Mouse (Mus musculus) heart, embryonic 11.5 days (tissue): ENCODE results near the gene Cldn11. TPM values are rescaled to one million over a fixed set of nuclear protein-coding genes. Genes with fewer than 3 reads are reported as not detected.
A peak's percentile ranks its signal among the peaks of the same experiment; 100 is the strongest.

Experiments
- ATAC-seq: fragments of 200-750 bp; cut with Nextera tagmentation; replicated peaks from 2 replicates; pipeline ENCODE4 v1.8.0; 2017; ENCODE audit warnings: moderate library complexity; ENCODE audit not compliant: insufficient number of reproducible peaks, low FRiP score, low TSS enrichment
- H3K27ac ChIP-seq: fragments of 300-500 bp; sonication (generic); 2 replicates; pipeline ENCODE4 v1.5.1; 2014; ENCODE audit warnings: mild to moderate bottlenecking, low read depth, low read length
- H3K27me3 ChIP-seq: fragments of 300-500 bp; sonication (generic); 2 replicates; pipeline ENCODE4 v1.6.1; 2014; ENCODE audit warnings: mild to moderate bottlenecking, low read length, mixed read lengths; ENCODE audit not compliant: control insufficient read depth, insufficient read depth
- H3K36me3 ChIP-seq: fragments of 300-500 bp; sonication (generic); 2 replicates; pipeline ENCODE4 v1.6.1; 2014; ENCODE audit warnings: mild to moderate bottlenecking, low read length, moderate library complexity, mixed read lengths; ENCODE audit not compliant: control insufficient read depth, insufficient read depth
- H3K4me1 ChIP-seq: fragments of 300-500 bp; sonication (generic); 2 replicates; pipeline ENCODE4 v1.6.1; 2014; ENCODE audit warnings: low read length; ENCODE audit not compliant: control insufficient read depth, insufficient read depth
- H3K4me2 ChIP-seq: fragments of 300-500 bp; sonication (generic); 2 replicates; pipeline ENCODE4 v1.6.1; 2014; ENCODE audit warnings: mild to moderate bottlenecking, moderate library complexity
- H3K4me3 ChIP-seq: fragments of 300-500 bp; sonication (generic); 2 replicates; pipeline ENCODE4 v1.5.1; 2014; ENCODE audit warnings: low read depth, low read length
- H3K9ac ChIP-seq: fragments of 300-500 bp; sonication (generic); 2 replicates; pipeline ENCODE4 v1.6.1; 2014; ENCODE audit warnings: mild to moderate bottlenecking, low read depth, low read length, moderate library complexity
- H3K9me3 ChIP-seq: fragments of 300-500 bp; sonication (generic); replicated peaks from 2 replicates; pipeline ENCODE4 v1.6.1; 2016; ENCODE audit warnings: low read length; ENCODE audit not compliant: control insufficient read depth
- WGBS: fragments of 180-500 bp; shearing (Covaris S2); extraction: QIAGEN DNeasy Blood & Tissue Kit; methylation state at CpG from one replicate; pipeline ENCODE4 v1.1.7; 2014; ENCODE audit not compliant: insufficient replicate concordance; 5-methylcytosine and 5-hydroxymethylcytosine counted together
- polyA plus RNA-seq: library from polyadenylated mRNA; unstranded; fragments of >200 nt; fragmentation: Nextera tagmentation; extraction: Ambion mirVana; gene quantifications from 2 replicates; pipeline ENCODE4 v1.2.1, GENCODE M21; 2014

The Cldn11 gene
- polyA plus RNA-seq, 1 experiment from 2014 or later = 5.2 TPM

DNA sequence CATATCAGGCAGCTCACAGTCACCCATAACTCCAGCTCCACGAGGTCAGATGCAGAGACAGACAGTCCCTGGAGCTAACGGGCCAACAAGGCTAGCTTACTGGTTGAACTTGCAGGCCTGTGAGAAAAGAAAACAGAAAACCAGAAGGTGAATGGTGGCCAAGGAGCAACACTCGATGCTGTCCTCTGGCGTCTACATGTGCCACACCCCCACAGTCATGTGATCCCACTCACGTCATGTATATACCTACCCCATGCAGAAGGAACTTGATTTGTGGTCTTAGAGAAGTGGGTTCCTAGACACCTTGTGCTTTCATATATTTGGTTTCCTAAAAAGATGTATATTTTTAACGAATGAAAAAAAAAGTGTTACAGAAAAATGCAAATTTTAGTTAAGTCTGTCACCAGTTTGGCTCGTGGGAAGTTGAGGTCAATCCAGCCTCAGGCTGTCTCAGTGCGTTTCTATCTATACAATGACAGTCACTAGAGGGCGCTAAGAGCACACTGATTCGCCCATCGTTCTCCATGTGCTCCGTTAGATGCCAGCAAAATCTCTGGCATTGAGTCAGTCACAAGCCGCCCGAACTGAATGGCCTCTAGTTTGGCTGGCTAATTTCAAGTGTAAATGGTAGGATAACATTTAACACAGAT is 4.0 kb upstream of the Cldn11 start:
- Histone ChIP-seq H3K9ac (no peak overlapping the region), H3K27ac (no peak overlapping the region), H3K4me2 (peak overlapping the region; percentile 10; the same call in 1 of the 2 replicates), H3K27me3 (peaks cover 37% of the 10 kb centered on the region), H3K4me1 (0 out of 2 replicates have a peak, but pooled peaks cover 4% of the 10 kb centered on the region), H3K9me3 (no peaks in the 10 kb centered on the region), H3K36me3 (no peaks in the 10 kb centered on the region), H3K4me3 (no peak overlapping the region)
- WGBS = 12% methylated on average over 14 of the region's 14 CpGs
- peak; percentile 67; the same call in 1 of the 2 replicates for ATAC-seq

DNA sequence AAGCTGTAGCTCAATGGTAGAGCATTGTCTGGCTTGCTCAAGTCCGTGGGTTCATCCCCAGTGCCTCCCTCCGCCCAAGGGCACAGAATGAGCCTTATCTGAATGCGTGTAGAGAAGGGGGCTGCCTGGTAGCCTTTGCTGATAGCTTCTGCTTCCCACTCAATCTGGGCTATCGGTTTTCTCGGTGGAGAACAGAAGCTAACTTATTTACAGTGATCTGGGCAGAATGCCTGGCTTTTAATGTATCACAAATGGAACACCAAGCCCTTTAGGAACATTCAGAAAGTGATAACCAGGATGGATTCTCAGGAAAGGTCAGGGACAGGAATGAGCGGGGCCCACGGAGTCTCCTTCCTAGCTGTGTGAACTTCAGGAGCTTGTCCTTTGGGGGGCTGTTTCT is 1.1 kb upstream of the Cldn11 start:
- no peak overlapping the region for H3K4me2 ChIP-seq
- 58% methylated on average over 7 of the region's 7 CpGs for WGBS
- no peak for ATAC-seq
- H3K27me3 ChIP-seq = peaks cover 44% of the 10 kb centered on the region
- H3K9ac ChIP-seq = no peak overlapping the region
- H3K9me3 ChIP-seq = no peaks in the 10 kb centered on the region
- H3K4me1 ChIP-seq = 0 out of 2 replicates have a peak, but pooled peaks cover 4% of the 10 kb centered on the region
- H3K36me3 ChIP-seq = no peaks in the 10 kb centered on the region
- H3K4me3 ChIP-seq = no peak overlapping the region
- H3K27ac ChIP-seq = no peak overlapping the region

DNA sequence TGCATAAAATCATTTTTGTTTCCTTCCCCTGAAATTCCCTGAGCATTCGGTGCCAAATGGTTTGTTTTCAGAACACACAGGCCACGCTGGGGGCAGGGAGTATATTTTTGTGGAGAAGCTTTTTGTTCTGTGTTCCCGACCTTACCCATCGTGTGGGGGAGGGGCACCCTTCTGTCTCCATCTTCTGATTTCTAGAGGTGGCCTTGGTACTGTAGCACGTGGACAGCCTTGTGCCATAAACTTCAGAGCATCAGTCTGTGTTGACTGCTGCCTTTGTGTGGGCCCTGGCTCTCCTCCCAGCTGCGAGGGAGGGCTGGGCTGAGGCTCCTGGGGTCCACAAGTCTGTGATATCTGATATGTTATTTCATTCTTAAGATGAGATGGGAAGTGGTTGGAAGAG is 2.4 kb downstream of the Cldn11 start:
- no peaks in the 10 kb centered on the region for H3K36me3 ChIP-seq
- WGBS = 55% methylated on average over 6 of the region's 6 CpGs
- no peaks in the 10 kb centered on the region for H3K9me3 ChIP-seq
- H3K9ac ChIP-seq = no peak overlapping the region
- no peak for ATAC-seq
- H3K27me3 ChIP-seq = peaks cover 39% of the 10 kb centered on the region
- H3K4me1 ChIP-seq = 0 out of 2 replicates have a peak, but pooled peaks cover 4% of the 10 kb centered on the region
- no peak overlapping the region for H3K4me2 ChIP-seq
- no peak overlapping the region for H3K27ac ChIP-seq
- H3K4me3 ChIP-seq = no peak overlapping the region

DNA sequence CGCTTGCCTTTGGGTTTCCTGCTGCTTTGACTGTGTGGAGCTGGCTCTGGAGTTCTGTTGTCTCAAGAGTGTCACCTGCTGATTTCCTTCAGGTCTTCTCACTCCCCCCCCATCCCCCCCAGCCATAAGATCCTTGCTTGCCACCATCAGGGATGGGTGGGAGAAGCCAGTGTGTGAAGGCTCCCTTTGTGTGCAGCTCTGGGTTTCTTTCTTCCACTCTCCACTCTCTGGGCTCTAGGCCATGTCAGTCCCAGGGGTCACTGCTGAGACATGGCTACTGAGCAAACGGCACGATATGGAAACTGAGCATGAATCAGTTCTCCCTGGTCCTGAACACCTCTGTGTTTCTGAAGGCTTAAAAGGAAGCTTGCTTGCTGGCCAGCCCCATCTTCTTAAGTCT is 6.4 kb downstream of the Cldn11 start:
- ATAC-seq = no peak
- H3K27ac ChIP-seq = no peak overlapping the region
- H3K9me3 ChIP-seq = no peaks in the 10 kb centered on the region

DNA sequence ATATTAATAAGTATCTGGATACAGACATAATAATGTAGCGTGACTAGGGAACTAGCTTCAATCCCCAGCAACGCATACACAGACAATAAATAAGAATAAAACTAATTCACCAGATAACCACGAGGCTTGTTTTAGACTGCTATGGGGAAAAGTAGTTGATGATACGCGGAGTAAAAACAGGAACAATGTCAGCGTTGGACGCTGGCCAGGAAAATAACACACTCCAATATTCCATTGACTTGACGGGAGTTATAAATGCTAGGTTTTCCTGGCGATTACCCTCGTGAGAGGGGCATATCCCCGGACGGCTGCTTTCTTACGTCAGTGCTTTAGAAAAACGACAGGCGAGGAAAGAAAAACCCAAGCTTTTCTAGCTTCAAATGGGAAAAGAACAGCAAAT is 8.1 kb downstream of the Cldn11 start:
- Histone ChIP-seq H3K36me3 (no peaks in the 10 kb centered on the region), H3K27me3 (no peaks in the 10 kb centered on the region), H3K9ac (no peak overlapping the region), H3K27ac (no peak overlapping the region), H3K4me1 (no peaks in the 10 kb centered on the region), H3K4me3 (no peak overlapping the region), H3K9me3 (no peaks in the 10 kb centered on the region), H3K4me2 (no peak overlapping the region)
- no peak for ATAC-seq
- 73% methylated on average over 15 of the region's 15 CpGs for WGBS

More for the DNA sequence above, 6.4 kb downstream of the Cldn11 start:
- H3K36me3 ChIP-seq = no peaks in the 10 kb centered on the region
- H3K4me1 ChIP-seq = no peaks in the 10 kb centered on the region
- H3K4me3 ChIP-seq = no peak overlapping the region
- H3K4me2 ChIP-seq = no peak overlapping the region
- peaks cover 5% of the 10 kb centered on the region; the same call in 1 of the 2 replicates for H3K27me3 ChIP-seq
- no peak overlapping the region for H3K9ac ChIP-seq
- WGBS = 71% methylated on average over 3 of the region's 3 CpGs

DNA sequence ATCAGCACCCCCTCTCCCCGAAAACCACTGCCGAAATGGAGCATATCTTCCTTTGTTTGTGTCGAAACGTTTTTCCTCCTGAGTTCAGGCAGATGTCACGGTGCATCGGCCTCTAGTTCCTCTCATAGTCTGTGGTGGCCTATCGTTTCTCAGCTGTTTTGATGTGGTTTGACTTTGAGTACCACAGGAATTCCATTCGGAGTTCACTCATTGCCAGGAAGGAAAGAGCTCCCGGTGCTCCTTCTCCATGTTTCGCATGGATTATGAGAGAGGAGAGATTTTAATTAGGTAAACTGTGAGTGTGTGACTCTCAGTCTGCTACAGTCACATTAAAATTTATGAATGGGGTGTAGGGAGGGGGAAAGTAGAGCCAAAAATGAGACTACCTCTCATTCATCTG is 10.3 kb downstream of the Cldn11 start:
- Histone ChIP-seq H3K27ac (no peak overlapping the region), H3K27me3 (no peaks in the 10 kb centered on the region), H3K36me3 (no peaks in the 10 kb centered on the region), H3K9me3 (no peaks in the 10 kb centered on the region), H3K9ac (no peak overlapping the region), H3K4me1 (no peaks in the 10 kb centered on the region), H3K4me3 (no peak overlapping the region), H3K4me2 (no peak overlapping the region)
- 80% methylated on average over 10 of the region's 10 CpGs for WGBS
- no peak for ATAC-seq

DNA sequence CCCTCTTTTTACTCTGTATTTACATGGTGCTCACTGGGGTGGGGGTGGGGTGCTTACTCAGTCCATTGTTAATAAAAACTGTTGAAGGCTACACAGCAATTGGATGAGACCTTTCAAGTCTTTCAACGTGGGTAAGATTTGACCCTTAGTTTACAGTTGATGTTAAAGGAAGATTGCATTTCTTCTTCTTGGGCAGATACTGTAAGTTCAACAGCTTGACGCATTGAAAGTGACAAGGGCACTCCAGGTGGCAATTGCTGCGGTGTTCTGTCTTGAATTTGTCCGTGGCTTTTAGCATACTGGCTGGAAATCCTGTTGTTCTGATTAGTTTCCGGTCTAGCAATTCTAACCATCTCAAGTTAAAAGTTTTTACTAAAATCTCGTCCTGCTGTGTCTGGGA is 11.6 kb downstream of the Cldn11 start:
- ATAC-seq = no peak
- no peak overlapping the region for H3K4me2 ChIP-seq
- no peak overlapping the region for H3K4me3 ChIP-seq
- WGBS = 54% methylated on average over 6 of the region's 6 CpGs
- H3K36me3 ChIP-seq = no peaks in the 10 kb centered on the region
- H3K9me3 ChIP-seq = no peaks in the 10 kb centered on the region
- no peaks in the 10 kb centered on the region for H3K27me3 ChIP-seq
- H3K9ac ChIP-seq = no peak overlapping the region
- H3K27ac ChIP-seq = no peak overlapping the region
- no peaks in the 10 kb centered on the region for H3K4me1 ChIP-seq

DNA sequence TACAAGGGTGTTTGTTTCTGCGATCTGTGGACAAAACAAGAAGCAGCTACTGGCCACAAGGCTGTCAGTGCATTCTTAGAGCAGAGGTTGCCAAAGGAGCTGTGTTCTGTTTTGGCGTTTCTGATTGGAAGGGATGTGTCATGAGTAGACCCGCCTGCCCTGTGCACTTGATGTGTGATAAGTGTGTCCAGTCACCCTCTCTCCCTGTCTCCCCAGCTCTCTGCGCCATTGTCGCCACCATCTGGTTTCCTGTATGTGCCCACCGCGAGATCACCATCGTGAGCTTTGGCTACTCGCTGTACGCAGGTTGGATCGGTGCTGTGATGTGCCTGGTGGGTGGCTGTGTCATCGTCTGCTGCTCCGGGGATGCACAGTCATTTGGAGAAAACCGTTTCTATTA is 13.1 kb downstream of the Cldn11 start:
- no peaks in the 10 kb centered on the region for H3K36me3 ChIP-seq
- H3K9ac ChIP-seq = no peak overlapping the region
- H3K4me1 ChIP-seq = no peaks in the 10 kb centered on the region
- WGBS = 86% methylated on average over 14 of the region's 14 CpGs
- no peaks in the 10 kb centered on the region for H3K9me3 ChIP-seq
- no peak overlapping the region for H3K27ac ChIP-seq
- no peak overlapping the region for H3K4me3 ChIP-seq
- no peak for ATAC-seq
- H3K4me2 ChIP-seq = no peak overlapping the region
- H3K27me3 ChIP-seq = no peaks in the 10 kb centered on the region

DNA sequence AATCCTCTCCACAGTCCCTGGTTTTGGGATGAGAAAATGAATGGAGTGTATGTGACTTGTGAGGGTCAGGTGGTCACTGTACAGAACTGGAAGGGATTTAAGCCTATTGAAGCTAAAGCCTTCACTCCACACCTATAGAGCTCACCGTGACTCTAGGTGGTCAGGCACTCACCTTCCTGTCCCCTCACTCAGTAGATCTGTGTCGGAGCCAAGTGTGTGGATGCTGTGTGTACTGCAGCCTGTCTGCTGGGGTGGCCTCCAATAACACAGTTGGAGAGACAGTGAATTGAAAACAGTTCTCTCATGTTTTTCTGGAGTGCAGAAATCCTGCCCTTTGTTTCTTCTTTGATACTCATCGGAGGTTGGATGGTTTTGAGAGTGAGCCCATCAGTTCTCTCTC is 16.1 kb downstream of the Cldn11 start:
- H3K9me3 ChIP-seq = no peaks in the 10 kb centered on the region
- H3K27me3 ChIP-seq = no peaks in the 10 kb centered on the region
- H3K9ac ChIP-seq = no peak overlapping the region
- no peaks in the 10 kb centered on the region for H3K4me1 ChIP-seq
- H3K36me3 ChIP-seq = no peaks in the 10 kb centered on the region
- 64% methylated on average over 3 of the region's 3 CpGs for WGBS
- no peak overlapping the region for H3K4me2 ChIP-seq
- H3K27ac ChIP-seq = no peak overlapping the region
- ATAC-seq = no peak
- no peak overlapping the region for H3K4me3 ChIP-seq
